Mouse (Mus musculus) stomach, postnatal 0 days (tissue): ENCODE data around the gene Mybpc2.

Experiments used
- CTCF ChIP-seq: IDR thresholded peaks from 2 replicates; pipeline ENCODE4 v1.5.1; 2016; ENCODE audit warnings: antibody characterized with exemption, low read depth, mild to moderate bottlenecking, moderate library complexity
- EP300 ChIP-seq: optimal IDR thresholded peaks from 2 replicates; pipeline ENCODE3; 2016; ENCODE audit warnings: antibody characterized with exemption

DNA sequence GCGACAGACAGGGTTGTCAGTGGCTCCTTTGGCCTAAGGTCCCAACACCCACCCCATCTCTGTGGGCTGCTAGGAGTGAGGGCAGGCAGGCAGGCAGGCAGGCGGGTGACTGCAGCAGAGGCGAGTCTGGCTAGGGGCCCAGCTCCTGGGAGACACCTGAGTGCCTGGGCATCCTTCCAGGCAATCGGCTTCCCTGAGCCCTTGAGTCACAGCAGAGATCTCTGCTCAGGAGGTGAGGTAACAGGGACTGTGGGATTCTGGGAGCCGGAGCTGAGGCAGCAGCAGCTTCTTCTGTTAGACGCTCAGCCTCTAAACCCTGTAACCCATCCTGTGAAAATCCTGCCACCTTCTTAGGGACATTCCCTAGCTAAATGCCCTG lies 12.1 kb upstream of the Mybpc2 start:
- no peak for TF ChIP-seq EP300
- no peak for TF ChIP-seq CTCF
